Mouse (Mus musculus): ENCODE measurements around the gene Rasgrf2.

DNA sequence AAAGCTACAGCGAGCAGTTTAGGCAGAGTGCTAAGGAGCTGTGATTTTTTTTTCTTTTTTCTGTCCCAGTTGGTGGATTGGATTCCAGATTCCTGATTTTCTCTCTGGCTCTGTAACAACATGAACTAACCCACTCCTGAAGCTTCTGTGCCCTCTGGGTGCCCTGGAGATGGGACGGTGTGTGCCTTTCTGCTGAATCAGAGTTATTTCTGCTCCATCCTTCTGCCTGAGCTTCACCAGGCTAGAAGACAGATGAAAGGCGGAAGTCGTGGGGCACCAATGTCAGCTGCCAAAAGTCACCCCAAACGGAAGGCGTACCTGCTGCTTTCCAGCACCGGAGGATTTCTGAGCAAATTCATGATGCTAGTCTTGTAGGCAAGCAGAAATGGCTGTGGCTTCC lies 256.9 kb downstream of the Rasgrf2 start:
- no peak for TF ChIP-seq TAL1 (IDR thresholded peaks at IDR 0.05; ENCODE audit: low read length)
- TF ChIP-seq GATA1 (IDR thresholded peaks at IDR 0.05; ENCODE audit: low read length) = no peak
